8 mouse cellular contexts compared by ENCODE assay signal in genomic region chr13:109212788-109213473, GRCm38 (mm10).
DNase-seq lines count a peak whose midpoint lies in the region; ATAC-seq lines count a peak whose summit lies in the region.

No protein-coding gene starts in this region.

- H3K9ac ChIP-seq in kidney, embryonic 14.5 days (ENCODE audit: low read depth, low read length), result no peak overlapping the region
- H3K9ac ChIP-seq in heart, embryonic 14.5 days (ENCODE audit: low read length), result no peak overlapping the region
- no peak overlapping the region for H3K9ac ChIP-seq in liver, embryonic 16.5 days (ENCODE audit: low read depth, low read length)
- H3K9ac ChIP-seq in stomach, embryonic 16.5 days (ENCODE audit: low read length), result no peak overlapping the region

- no peaks in the 10 kb centered on the region for H3K4me1 ChIP-seq in kidney, embryonic 14.5 days (ENCODE audit: control insufficient read depth, insufficient read depth, low read length)
- H3K4me1 ChIP-seq in heart, embryonic 14.5 days (ENCODE audit: control insufficient read depth in 2 of 2, insufficient read depth in 2 of 2, low read length in 2 of 2), result peaks cover 0 to 6% of the 10 kb centered on the region in 2 experiments; a peak in 3 of 4 replicates
- no peaks in the 10 kb centered on the region; the same call in 1 of the 2 replicates for H3K4me1 ChIP-seq in liver, embryonic 16.5 days (ENCODE audit: control insufficient read depth, low read depth, low read length)
- H3K4me1 ChIP-seq in stomach, embryonic 16.5 days (ENCODE audit: control insufficient read depth, insufficient read depth, low read length), result peaks cover 8% of the 10 kb centered on the region; the same call in 1 of the 2 replicates

- H3K27ac ChIP-seq in kidney, embryonic 14.5 days (ENCODE audit: low read depth, low read length), result no peak overlapping the region
- H3K27ac ChIP-seq in heart, embryonic 14.5 days (replicated peaks in 1 of 2; ENCODE audit: control insufficient read depth in 1 of 2, insufficient read depth in 1 of 2, low read depth in 2 of 2, low read length in 2 of 2), result no peak overlapping the region
- no peak overlapping the region for H3K27ac ChIP-seq in liver, embryonic 16.5 days (ENCODE audit: low read length)
- H3K27ac ChIP-seq in stomach, embryonic 16.5 days (ENCODE audit: low read length), result no peak overlapping the region

- no peaks in the 10 kb centered on the region for H3K9me3 ChIP-seq in kidney, embryonic 14.5 days (ENCODE audit: control insufficient read depth, low read length)
- H3K9me3 ChIP-seq in heart, embryonic 14.5 days (ENCODE audit: control insufficient read depth, low read length), result no peaks in the 10 kb centered on the region
- H3K9me3 ChIP-seq in liver, embryonic 16.5 days (replicated peaks; ENCODE audit: control insufficient read depth, low read length), result no peaks in the 10 kb centered on the region
- no peaks in the 10 kb centered on the region for H3K9me3 ChIP-seq in stomach, embryonic 16.5 days (replicated peaks; ENCODE audit: control insufficient read depth, low read length)

- H3K4me2 ChIP-seq in kidney, embryonic 14.5 days (replicated peaks; ENCODE audit: low read depth, low read length), result peak overlapping the region; percentile 15; the same call in 1 of the 2 replicates
- peak overlapping the region; percentile 70 for H3K4me2 ChIP-seq in heart, embryonic 14.5 days (ENCODE audit: low read length)
- peak overlapping the region; percentile 32 for H3K4me2 ChIP-seq in liver, embryonic 16.5 days (ENCODE audit: low read depth, low read length)
- peak overlapping the region; percentile 48 for H3K4me2 ChIP-seq in stomach, embryonic 16.5 days (ENCODE audit: low read depth, low read length)

- H3K27me3 ChIP-seq in kidney, embryonic 14.5 days (ENCODE audit: control insufficient read depth, insufficient read depth, low read length), result 0 out of 2 replicates have a peak, but pooled peaks cover 3% of the 10 kb centered on the region
- H3K27me3 ChIP-seq in heart, embryonic 14.5 days (ENCODE audit: control insufficient read depth, insufficient read depth, low read length), result no peaks in the 10 kb centered on the region
- no peaks in the 10 kb centered on the region for H3K27me3 ChIP-seq in liver, embryonic 16.5 days (ENCODE audit: control insufficient read depth, insufficient read depth, low read depth, low read length)
- H3K27me3 ChIP-seq in stomach, embryonic 16.5 days (ENCODE audit: control insufficient read depth, insufficient read depth, low read length), result no peaks in the 10 kb centered on the region

- no peaks in the 10 kb centered on the region for H3K36me3 ChIP-seq in kidney, embryonic 14.5 days (ENCODE audit: control insufficient read depth, insufficient read depth, low read length)
- no peaks in the 10 kb centered on the region for H3K36me3 ChIP-seq in heart, embryonic 14.5 days (ENCODE audit: control insufficient read depth, insufficient read depth, low read length)
- no peaks in the 10 kb centered on the region for H3K36me3 ChIP-seq in liver, embryonic 16.5 days (ENCODE audit: control insufficient read depth, insufficient read depth)
- H3K36me3 ChIP-seq in stomach, embryonic 16.5 days (ENCODE audit: control insufficient read depth, insufficient read depth, low read length), result no peaks in the 10 kb centered on the region

- peak overlapping the region; percentile 6; the same call in 1 of the 2 replicates for H3K4me3 ChIP-seq in kidney, embryonic 14.5 days (ENCODE audit: low read length)
- peak overlapping the region; percentile 3 to 41; a peak in 3 of 4 replicates for H3K4me3 ChIP-seq in heart, embryonic 14.5 days (ENCODE audit: control insufficient read depth in 1 of 2, insufficient read depth in 1 of 2, low read depth in 1 of 2, low read length in 2 of 2)
- peak overlapping the region; percentile 15; the same call in 1 of the 2 replicates for H3K4me3 ChIP-seq in liver, embryonic 16.5 days (ENCODE audit: low read depth, low read length)
- 0 out of 2 replicates have a peak overlapping the region, but pooled peaks have one; percentile 8 for H3K4me3 ChIP-seq in stomach, embryonic 16.5 days (replicated peaks; ENCODE audit: low read length)

- DNase-seq in kidney, adult 8-10 months, result no peak
- peak; percentile 60 for DNase-seq in adipocyte (ENCODE audit: low spot score)
- DNase-seq in thymus, postnatal 4 days, result no peak
- DNase-seq in left cerebral cortex, adult 8-10 months (ENCODE audit: low spot score in 2 of 2), result no peak

- peak; percentile 54 for ATAC-seq in kidney, embryonic 14.5 days (ENCODE audit: low FRiP score, low TSS enrichment)
- ATAC-seq in heart, embryonic 14.5 days (ENCODE audit: insufficient number of reproducible peaks, insufficient read depth, low FRiP score, low read depth), result no peak
- no peak for ATAC-seq in liver, embryonic 16.5 days (ENCODE audit: low read depth)
- ATAC-seq in stomach, embryonic 16.5 days (ENCODE audit: insufficient read depth, low FRiP score), result no peak

- 31% methylated on average over 13 of the region's 13 CpGs for WGBS in kidney, embryonic 14.5 days
- 20% methylated on average over 13 of the region's 13 CpGs for WGBS in heart, embryonic 14.5 days
- 24% methylated on average over 13 of the region's 13 CpGs for WGBS in liver, embryonic 16.5 days (ENCODE audit: insufficient replicate concordance)
- 20% methylated on average over 13 of the region's 13 CpGs for WGBS in stomach, embryonic 16.5 days

Comparison
In these comparisons a context has a peak if more than half of its experiments do, and no peak if none do; other contexts are left out.
1. H3K4me2 ChIP-seq: peak in every context shown above with its lines; median percentile 70 in heart, embryonic 14.5 days; 48 in stomach, embryonic 16.5 days; 32 in liver, embryonic 16.5 days; 15 in kidney, embryonic 14.5 days.